Mouse (Mus musculus) heart, postnatal 0 days (tissue): ENCODE data around the gene Sytl4. TPM values are rescaled to one million over a fixed set of nuclear protein-coding genes. Genes with fewer than 3 reads are reported as not detected.

Experiments
- ATAC-seq: fragments of 200-750 bp; cut with Nextera tagmentation; 2 replicates; pipeline ENCODE4 v1.8.0; 2017; ENCODE audit warnings: low read depth, moderate number of reproducible peaks, moderate library complexity; ENCODE audit not compliant: insufficient read depth
- DNase-seq: peaks from one replicate; pipeline ENCODE4 v3.0.0-alpha.2; 2016; ENCODE audit warnings: low spot score
- H3K27ac ChIP-seq: fragments of 300-500 bp; sonication (generic); 2 replicates; pipeline ENCODE4 v1.5.1; 2014; ENCODE audit warnings: low read depth, mild to moderate bottlenecking
- H3K27me3 ChIP-seq: fragments of 300-500 bp; sonication (generic); 2 replicates; pipeline ENCODE4 v1.6.1; 2014; ENCODE audit warnings: low read length, mixed read lengths; ENCODE audit not compliant: control insufficient read depth, insufficient read depth
- H3K36me3 ChIP-seq: fragments of 300-500 bp; sonication (generic); replicated peaks from 2 replicates; pipeline ENCODE4 v1.6.1; 2014; ENCODE audit warnings: low read length, mixed read lengths; ENCODE audit not compliant: control insufficient read depth, insufficient read depth
- H3K4me1 ChIP-seq: fragments of 300-500 bp; sonication (generic); 2 replicates; pipeline ENCODE4 v1.6.1; 2014; ENCODE audit warnings: antibody characterized with exemption; ENCODE audit not compliant: control insufficient read depth, insufficient read depth
- H3K4me2 ChIP-seq: fragments of 300-500 bp; sonication (generic); 2 replicates; pipeline ENCODE4 v1.6.1; 2014; ENCODE audit warnings: low read depth, mild to moderate bottlenecking, low read length, moderate library complexity
- H3K4me3 ChIP-seq: fragments of 300-500 bp; sonication (generic); 2 replicates; pipeline ENCODE4 v1.5.1; 2014; ENCODE audit warnings: low read depth, low read length
- H3K9ac ChIP-seq: fragments of 300-500 bp; sonication (generic); replicated peaks from 2 replicates; pipeline ENCODE4 v1.6.1; 2014; ENCODE audit warnings: low read depth, low read length, mixed read lengths
- H3K9me3 ChIP-seq: fragments of 300-500 bp; sonication (generic); replicated peaks from 2 replicates; pipeline ENCODE4 v1.6.1; 2016; ENCODE audit warnings: low read length; ENCODE audit not compliant: control insufficient read depth
- CTCF ChIP-seq: IDR thresholded peaks from 2 replicates; pipeline ENCODE4 v1.5.1; 2016; ENCODE audit warnings: antibody characterized with exemption, control low read depth, low read depth
- EP300 ChIP-seq: IDR thresholded peaks from 2 replicates; pipeline ENCODE4 v1.6.1; 2016; ENCODE audit warnings: antibody characterized with exemption, low read depth
- WGBS: fragments of 180-500 bp; shearing (Covaris S2); extraction: QIAGEN DNeasy Blood & Tissue Kit; methylation state at CpG from one replicate; pipeline ENCODE4 v1.1.7; 2014; 5-methylcytosine and 5-hydroxymethylcytosine counted together
- polyA plus RNA-seq: library from polyadenylated mRNA; unstranded; fragments of >200 nt; fragmentation: Nextera tagmentation; extraction: Ambion mirVana; gene quantifications from 2 replicates; pipeline ENCODE4 v1.2.1, GENCODE M21; 2015
- total RNA-seq: library from RNA; depleted of rRNA; stranded (reverse); fragments of >200 nt; gene quantifications from 2 replicates; pipeline ENCODE4 v1.2.3, GENCODE M21; 2014; ENCODE audit warnings: low replicate concordance

Sytl4 gene
- total and polyA plus RNA-seq, 2 experiments from 2014 or later, result 1.2 to 1.8 TPM

GRCm38 (mm10) chrX:133954661-133955060 lies 27.0 kb downstream of the Sytl4 start:
- Histone ChIP-seq H3K9ac (no peak overlapping the region), H3K27me3 (no peaks in the 10 kb centered on the region), H3K36me3 (no peaks in the 10 kb centered on the region), H3K9me3 (no peaks in the 10 kb centered on the region), H3K27ac (no peak overlapping the region), H3K4me3 (no peak overlapping the region), H3K4me2 (no peak overlapping the region), H3K4me1 (no peaks in the 10 kb centered on the region)
- 71% methylated on average over 7 of the region's 7 CpGs for WGBS
- DNase-seq, result no peak
- no peak for ATAC-seq
- no peak for TF ChIP-seq CTCF
- TF ChIP-seq EP300, result no peak

DNA sequence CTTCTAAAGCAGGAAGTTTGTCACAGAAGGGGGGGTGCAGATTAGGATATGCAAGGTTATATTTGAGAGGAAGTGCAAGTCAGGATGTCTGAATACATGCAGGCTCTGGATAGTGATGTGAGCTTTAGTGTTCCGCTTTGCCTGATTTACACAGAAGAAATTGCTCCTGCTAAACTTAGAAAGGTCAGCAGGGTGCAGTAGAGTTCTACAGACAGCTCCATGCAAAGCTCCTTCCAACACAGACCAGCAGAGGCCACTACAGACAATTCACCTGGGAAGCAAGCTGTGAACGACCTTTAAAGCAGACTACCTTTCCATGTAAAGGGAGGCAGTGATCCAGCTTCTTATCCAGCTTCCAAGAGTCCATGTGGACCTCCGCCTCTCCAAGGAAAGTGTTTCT lies 34.2 kb downstream of the Sytl4 start:
- TF ChIP-seq EP300 (no peak), CTCF (peak; percentile 87)
- Histone ChIP-seq H3K36me3 (no peaks in the 10 kb centered on the region), H3K27me3 (no peaks in the 10 kb centered on the region), H3K4me2 (no peak overlapping the region), H3K4me3 (no peak overlapping the region), H3K9me3 (no peaks in the 10 kb centered on the region), H3K4me1 (no peaks in the 10 kb centered on the region), H3K27ac (no peak overlapping the region), H3K9ac (no peak overlapping the region)
- ATAC-seq (0 out of 2 replicates have a peak, but pooled peaks have one; percentile 55), DNase-seq (peak; percentile 71)
- 27% methylated on average over 3 of the region's 3 CpGs for WGBS

DNA sequence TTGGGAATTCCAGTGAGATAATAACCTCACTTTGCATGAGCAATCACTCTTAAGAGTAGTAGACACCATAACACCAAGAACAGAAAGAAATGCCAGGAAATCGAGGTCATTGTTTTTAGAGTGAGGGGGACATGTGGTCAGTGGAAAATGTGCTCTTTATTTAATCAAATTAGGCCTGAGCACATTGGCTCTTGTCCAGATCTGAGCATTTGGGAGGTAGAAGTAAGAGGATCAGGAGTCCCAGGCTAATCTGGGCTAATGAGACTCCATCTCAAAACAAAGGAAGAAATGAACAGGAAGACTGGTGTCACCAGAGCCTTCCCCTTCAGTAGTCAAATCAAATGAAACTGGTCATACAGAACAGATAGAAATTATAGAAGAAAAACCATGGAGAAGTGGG lies 42.1 kb downstream of the Sytl4 start:
- no peaks in the 10 kb centered on the region for H3K9me3 ChIP-seq
- DNase-seq (no peak), ATAC-seq (no peak)
- WGBS, result 23% methylated on average over 1 of the region's 1 CpGs
- H3K4me3 ChIP-seq, result no peak overlapping the region
- no peak overlapping the region for H3K27ac ChIP-seq
- no peak overlapping the region for H3K9ac ChIP-seq
- H3K4me2 ChIP-seq, result no peak overlapping the region
- no peaks in the 10 kb centered on the region for H3K27me3 ChIP-seq
- no peaks in the 10 kb centered on the region for H3K36me3 ChIP-seq
- TF ChIP-seq CTCF, result no peak
- no peak for TF ChIP-seq EP300
- H3K4me1 ChIP-seq, result no peaks in the 10 kb centered on the region

DNA sequence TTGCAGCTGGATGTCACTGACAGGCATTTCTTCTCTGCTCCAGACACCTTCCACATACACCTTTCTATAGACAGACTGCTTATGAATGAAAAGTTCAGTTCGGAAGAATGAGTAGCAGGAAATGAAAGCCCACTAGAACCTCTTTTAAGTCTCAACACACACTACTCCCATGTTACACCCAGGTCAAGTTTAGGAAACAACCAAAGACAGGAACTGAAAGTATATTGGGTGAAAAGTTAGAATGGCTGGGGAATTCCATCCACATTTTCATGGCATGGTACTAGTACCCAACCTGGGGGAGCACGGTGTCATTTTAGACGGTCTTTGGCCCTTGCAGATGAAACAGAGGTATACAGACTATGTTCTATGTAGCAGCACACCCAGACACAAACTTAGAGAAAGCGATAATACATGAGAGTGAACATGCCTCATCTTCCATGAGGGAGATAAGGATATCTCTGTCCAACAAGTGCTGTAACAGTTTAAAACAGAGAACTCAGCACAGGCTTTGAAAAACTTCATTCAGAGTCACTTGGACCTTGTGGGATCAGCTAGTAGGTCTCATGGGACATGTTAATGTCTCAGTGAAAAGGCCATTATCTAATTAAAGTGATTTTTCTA lies 44.9 kb downstream of the Sytl4 start:
- no peaks in the 10 kb centered on the region for H3K27me3 ChIP-seq
- no peak overlapping the region for H3K4me2 ChIP-seq
- no peak for TF ChIP-seq CTCF
- TF ChIP-seq EP300, result no peak
- no peak overlapping the region for H3K27ac ChIP-seq
- H3K9me3 ChIP-seq, result no peaks in the 10 kb centered on the region
- no peak overlapping the region for H3K9ac ChIP-seq
- 66% methylated on average over 4 of the region's 4 CpGs for WGBS
- no peaks in the 10 kb centered on the region for H3K36me3 ChIP-seq
- no peaks in the 10 kb centered on the region for H3K4me1 ChIP-seq
- ATAC-seq (no peak), DNase-seq (no peak)
- H3K4me3 ChIP-seq, result no peak overlapping the region

GRCm38 (mm10) chrX:133931302-133932013 lies 50.2 kb downstream of the Sytl4 start:
- WGBS, result 48% methylated on average over 12 of the region's 12 CpGs
- peak; percentile 34 for DNase-seq

More at GRCm38 (mm10) chrX:133931302-133932013, 50.2 kb downstream of the Sytl4 start:
- Histone ChIP-seq H3K9me3 (no peaks in the 10 kb centered on the region), H3K4me1 (no peaks in the 10 kb centered on the region), H3K36me3 (no peaks in the 10 kb centered on the region), H3K27me3 (no peaks in the 10 kb centered on the region), H3K9ac (no peak overlapping the region), H3K4me2 (no peak overlapping the region), H3K27ac (no peak overlapping the region), H3K4me3 (no peak overlapping the region)
- peak; percentile 64 for TF ChIP-seq CTCF
- no peak for TF ChIP-seq EP300
- ATAC-seq, result 0 out of 2 replicates have a peak, but pooled peaks have one; percentile 36
